Mouse (Mus musculus) cortical plate, adult 2 months (tissue): Measurements from ENCODE around the gene Ak5.

Source experiments
- CTCF ChIP-seq: fragments of 200-500 bp; IDR thresholded peaks from 2 replicates; pipeline ENCODE4 v1.5.1; 2011; ENCODE audit warnings: mild to moderate bottlenecking, control low read depth, low read length; ENCODE audit not compliant: insufficient read depth; ENCODE audit errors: extremely low read depth
- POLR2A ChIP-seq: fragments of 200-500 bp; IDR thresholded peaks from 2 replicates; pipeline ENCODE4 v1.6.1; 2011; ENCODE audit warnings: mild to moderate bottlenecking, low read length, control low read depth; ENCODE audit not compliant: insufficient read depth; ENCODE audit errors: extremely low read depth

- TF ChIP-seq POLR2A: no peak
- TF ChIP-seq CTCF: no peak
Measured at GRCm38 (mm10) chr3:152596406-152597050, 71.6 kb downstream of the Ak5 start.
